Mouse (Mus musculus): ENCODE measurements at regions not wholly inside any gene's neighbourhood (a gene's known extent, or its start where the extent isn't known, plus 50 kb on each side); places are given as distances from the start of the nearest gene placed in this dataset.

GRCm38 (mm10) chr12:70615123-70615522 lies 162.2 kb downstream of the Tmx1 start:
- DNase-seq (ENCODE audit: low spot score) (no peak), ATAC-seq (replicated peaks; ENCODE audit: low FRiP score) (no peak)
- Histone ChIP-seq H3K4me3 (ENCODE audit: low read depth, low read length) (no peak overlapping the region), H3K9ac (ENCODE audit: low read depth, low read length) (no peak overlapping the region), H3K27me3 (replicated peaks; ENCODE audit: control insufficient read depth, insufficient read depth, low read length) (no peaks in the 10 kb centered on the region), H3K27ac (ENCODE audit: low read depth, low read length) (no peak overlapping the region), H3K9me3 (ENCODE audit: control insufficient read depth, low read length) (no peaks in the 10 kb centered on the region), H3K36me3 (ENCODE audit: control insufficient read depth, insufficient read depth, low read length) (no peaks in the 10 kb centered on the region), H3K4me1 (replicated peaks; ENCODE audit: control insufficient read depth, insufficient read depth, low read length) (no peaks in the 10 kb centered on the region), H3K4me2 (no peak overlapping the region)
- 87% methylated on average over 9 of the region's 9 CpGs for WGBS

DNA sequence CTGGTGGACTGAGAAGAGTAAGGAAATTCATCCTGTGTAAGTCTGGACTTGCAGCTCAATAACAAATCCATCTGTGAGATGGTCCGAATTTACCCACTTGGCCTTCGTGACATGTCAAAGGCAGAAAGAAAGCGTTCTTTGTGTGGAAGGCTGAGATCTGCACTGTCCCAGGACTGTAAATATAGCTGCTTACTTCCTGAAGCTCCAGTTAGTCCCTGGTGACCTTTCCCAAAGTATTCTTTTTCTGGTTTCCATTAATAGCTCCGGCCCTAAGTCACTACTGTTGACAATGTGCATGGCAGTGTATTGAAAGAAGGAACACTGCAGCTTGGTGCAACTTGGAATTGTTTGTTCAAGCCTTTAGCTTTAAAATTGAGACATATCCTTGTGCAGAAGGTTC lies 163.2 kb downstream of the Tmx1 start:
- ATAC-seq (replicated peaks; ENCODE audit: low FRiP score) (no peak), DNase-seq (ENCODE audit: low spot score) (no peak)
- H3K36me3 ChIP-seq (ENCODE audit: control insufficient read depth, insufficient read depth, low read length): no peaks in the 10 kb centered on the region
- H3K4me2 ChIP-seq: no peak overlapping the region
- H3K4me1 ChIP-seq (replicated peaks; ENCODE audit: control insufficient read depth, insufficient read depth, low read length): no peaks in the 10 kb centered on the region
- no peak overlapping the region for H3K27ac ChIP-seq (ENCODE audit: low read depth, low read length)
- WGBS: 82% methylated on average over 4 of the region's 4 CpGs
- H3K9me3 ChIP-seq (ENCODE audit: control insufficient read depth, low read length): no peaks in the 10 kb centered on the region
- H3K4me3 ChIP-seq (ENCODE audit: low read depth, low read length): no peak overlapping the region
- no peaks in the 10 kb centered on the region for H3K27me3 ChIP-seq (replicated peaks; ENCODE audit: control insufficient read depth, insufficient read depth, low read length)
- no peak overlapping the region for H3K9ac ChIP-seq (ENCODE audit: low read depth, low read length)

- H3K27ac ChIP-seq (ENCODE audit: low read depth, low read length): no peak overlapping the region
- ATAC-seq (replicated peaks; ENCODE audit: low FRiP score) (no peak), DNase-seq (ENCODE audit: low spot score) (no peak)
- no peaks in the 10 kb centered on the region for H3K9me3 ChIP-seq (ENCODE audit: control insufficient read depth, low read length)
- H3K4me3 ChIP-seq (ENCODE audit: low read depth, low read length): no peak overlapping the region
- 62% methylated on average over 4 of the region's 4 CpGs for WGBS
- H3K27me3 ChIP-seq (replicated peaks; ENCODE audit: control insufficient read depth, insufficient read depth, low read length): no peaks in the 10 kb centered on the region
- no peak overlapping the region for H3K9ac ChIP-seq (ENCODE audit: low read depth, low read length)
- no peak overlapping the region for H3K4me2 ChIP-seq
- no peaks in the 10 kb centered on the region for H3K36me3 ChIP-seq (ENCODE audit: control insufficient read depth, insufficient read depth, low read length)
- no peaks in the 10 kb centered on the region for H3K4me1 ChIP-seq (replicated peaks; ENCODE audit: control insufficient read depth, insufficient read depth, low read length)
These were observed 163.6 kb downstream of the Tmx1 start for GRCm38 (mm10) chr12:70616487-70616886.

DNA sequence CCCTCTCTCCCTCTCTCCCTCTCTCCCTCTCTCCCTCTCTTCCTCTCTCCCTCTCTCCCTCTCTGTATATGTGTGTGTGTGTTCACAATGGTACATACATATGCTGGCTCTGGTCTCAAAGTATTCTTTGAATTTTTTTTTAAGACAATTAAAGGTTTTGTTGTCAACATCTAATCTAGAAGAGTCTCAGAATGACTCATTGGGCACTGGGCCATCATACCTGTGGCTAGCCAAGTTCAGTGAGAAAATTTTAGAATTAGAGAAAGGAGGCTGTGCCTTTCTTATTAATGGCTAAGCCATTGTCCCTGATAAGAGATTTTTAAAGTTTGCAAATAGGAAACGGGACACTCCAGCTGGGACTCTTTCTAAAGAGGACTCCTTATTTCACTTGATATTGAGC lies 164.1 kb downstream of the Tmx1 start:
- WGBS: 65% methylated on average over 1 of the region's 1 CpGs
- Histone ChIP-seq H3K9me3 (ENCODE audit: control insufficient read depth, low read length) (no peaks in the 10 kb centered on the region), H3K27me3 (replicated peaks; ENCODE audit: control insufficient read depth, insufficient read depth, low read length) (no peaks in the 10 kb centered on the region), H3K4me2 (no peak overlapping the region), H3K9ac (ENCODE audit: low read depth, low read length) (no peak overlapping the region), H3K4me1 (replicated peaks; ENCODE audit: control insufficient read depth, insufficient read depth, low read length) (no peaks in the 10 kb centered on the region), H3K36me3 (ENCODE audit: control insufficient read depth, insufficient read depth, low read length) (no peaks in the 10 kb centered on the region), H3K27ac (ENCODE audit: low read depth, low read length) (no peak overlapping the region), H3K4me3 (ENCODE audit: low read depth, low read length) (no peak overlapping the region)
- ATAC-seq (replicated peaks; ENCODE audit: low FRiP score) (no peak), DNase-seq (ENCODE audit: low spot score) (no peak)

GRCm38 (mm10) chr12:70617979-70618378 lies 165.1 kb downstream of the Tmx1 start:
- Histone ChIP-seq H3K9ac (ENCODE audit: low read depth, low read length) (no peak overlapping the region), H3K4me3 (ENCODE audit: low read depth, low read length) (no peak overlapping the region), H3K27me3 (replicated peaks; ENCODE audit: control insufficient read depth, insufficient read depth, low read length) (no peaks in the 10 kb centered on the region), H3K4me2 (no peak overlapping the region), H3K9me3 (ENCODE audit: control insufficient read depth, low read length) (no peaks in the 10 kb centered on the region), H3K36me3 (ENCODE audit: control insufficient read depth, insufficient read depth, low read length) (no peaks in the 10 kb centered on the region), H3K4me1 (replicated peaks; ENCODE audit: control insufficient read depth, insufficient read depth, low read length) (no peaks in the 10 kb centered on the region), H3K27ac (ENCODE audit: low read depth, low read length) (no peak overlapping the region)
- DNase-seq (ENCODE audit: low spot score) (no peak), ATAC-seq (replicated peaks; ENCODE audit: low FRiP score) (no peak)
- WGBS: 72% methylated on average over 3 of the region's 3 CpGs

- no peaks in the 10 kb centered on the region for H3K36me3 ChIP-seq (ENCODE audit: control insufficient read depth, insufficient read depth, low read length)
- no peak overlapping the region for H3K27ac ChIP-seq (ENCODE audit: low read depth, low read length)
- H3K4me2 ChIP-seq: no peak overlapping the region
- DNase-seq (ENCODE audit: low spot score) (no peak), ATAC-seq (replicated peaks; ENCODE audit: low FRiP score) (no peak)
- no peaks in the 10 kb centered on the region for H3K4me1 ChIP-seq (replicated peaks; ENCODE audit: control insufficient read depth, insufficient read depth, low read length)
- no peaks in the 10 kb centered on the region for H3K9me3 ChIP-seq (ENCODE audit: control insufficient read depth, low read length)
- H3K4me3 ChIP-seq (ENCODE audit: low read depth, low read length): no peak overlapping the region
- H3K27me3 ChIP-seq (replicated peaks; ENCODE audit: control insufficient read depth, insufficient read depth, low read length): no peaks in the 10 kb centered on the region
- 85% methylated on average over 2 of the region's 2 CpGs for WGBS
- H3K9ac ChIP-seq (ENCODE audit: low read depth, low read length): no peak overlapping the region
These were observed 166.5 kb downstream of the Tmx1 start for GRCm38 (mm10) chr12:70619436-70619835.

GRCm38 (mm10) chr12:70622019-70622418 lies 169.1 kb downstream of the Tmx1 start:
- ATAC-seq (replicated peaks; ENCODE audit: low FRiP score) (no peak), DNase-seq (ENCODE audit: low spot score) (no peak)
- Histone ChIP-seq H3K4me3 (ENCODE audit: low read depth, low read length) (no peak overlapping the region), H3K4me1 (replicated peaks; ENCODE audit: control insufficient read depth, insufficient read depth, low read length) (no peaks in the 10 kb centered on the region), H3K4me2 (no peak overlapping the region), H3K9ac (ENCODE audit: low read depth, low read length) (no peak overlapping the region), H3K27ac (ENCODE audit: low read depth, low read length) (no peak overlapping the region), H3K9me3 (ENCODE audit: control insufficient read depth, low read length) (no peaks in the 10 kb centered on the region), H3K27me3 (replicated peaks; ENCODE audit: control insufficient read depth, insufficient read depth, low read length) (no peaks in the 10 kb centered on the region), H3K36me3 (ENCODE audit: control insufficient read depth, insufficient read depth, low read length) (no peaks in the 10 kb centered on the region)
- WGBS: 64% methylated on average over 4 of the region's 4 CpGs

- Histone ChIP-seq H3K9me3 (ENCODE audit: control insufficient read depth, low read length) (no peaks in the 10 kb centered on the region), H3K4me3 (ENCODE audit: low read depth, low read length) (no peak overlapping the region), H3K4me1 (replicated peaks; ENCODE audit: control insufficient read depth, insufficient read depth, low read length) (no peaks in the 10 kb centered on the region), H3K36me3 (ENCODE audit: control insufficient read depth, insufficient read depth, low read length) (no peaks in the 10 kb centered on the region), H3K27me3 (replicated peaks; ENCODE audit: control insufficient read depth, insufficient read depth, low read length) (no peaks in the 10 kb centered on the region), H3K9ac (ENCODE audit: low read depth, low read length) (no peak overlapping the region), H3K4me2 (no peak overlapping the region), H3K27ac (ENCODE audit: low read depth, low read length) (no peak overlapping the region)
- DNase-seq (ENCODE audit: low spot score) (no peak), ATAC-seq (replicated peaks; ENCODE audit: low FRiP score) (no peak)
- WGBS: 67% methylated on average over 9 of the region's 9 CpGs
These were observed 171.5 kb downstream of the Tmx1 start for GRCm38 (mm10) chr12:70624298-70624980.

DNA sequence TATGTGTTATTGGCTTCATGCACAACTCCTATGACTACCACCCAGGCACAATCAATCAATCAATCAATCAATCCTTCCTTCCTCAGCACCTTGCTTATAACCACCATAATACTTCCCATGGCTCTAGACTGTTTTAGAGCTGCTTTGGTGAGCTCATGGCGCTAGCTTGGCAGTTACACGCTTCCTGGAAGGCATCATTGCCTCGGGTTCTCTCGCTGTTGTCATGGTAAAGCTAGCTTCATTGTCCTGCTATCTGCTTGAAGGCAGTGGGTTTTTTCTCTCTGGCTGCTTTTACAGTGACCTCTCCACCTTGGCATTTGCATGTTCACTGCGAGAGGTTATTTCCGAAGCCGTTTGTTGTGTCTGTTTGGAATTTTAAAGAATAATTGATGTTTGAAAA lies 174.7 kb downstream of the Tmx1 start:
- WGBS: 72% methylated on average over 7 of the region's 7 CpGs

More for the DNA sequence above, 174.7 kb downstream of the Tmx1 start:
- no peaks in the 10 kb centered on the region for H3K9me3 ChIP-seq (ENCODE audit: control insufficient read depth, low read length)
- no peaks in the 10 kb centered on the region for H3K36me3 ChIP-seq (ENCODE audit: control insufficient read depth, insufficient read depth, low read length)
- no peak overlapping the region for H3K27ac ChIP-seq (ENCODE audit: low read depth, low read length)
- ATAC-seq (replicated peaks; ENCODE audit: low FRiP score) (no peak), DNase-seq (ENCODE audit: low spot score) (no peak)
- H3K4me2 ChIP-seq: no peak overlapping the region
- H3K27me3 ChIP-seq (replicated peaks; ENCODE audit: control insufficient read depth, insufficient read depth, low read length): no peaks in the 10 kb centered on the region
- no peak overlapping the region for H3K4me3 ChIP-seq (ENCODE audit: low read depth, low read length)
- no peak overlapping the region for H3K9ac ChIP-seq (ENCODE audit: low read depth, low read length)
- H3K4me1 ChIP-seq (replicated peaks; ENCODE audit: control insufficient read depth, insufficient read depth, low read length): no peaks in the 10 kb centered on the region
